Mouse (Mus musculus) adrenal gland, postnatal 25 days (tissue): ENCODE results near the gene Rinl. TPM values are rescaled to one million over a fixed set of nuclear protein-coding genes. Genes with fewer than 3 reads are reported as not detected.
A peak's percentile ranks its signal among the peaks of the same experiment; 100 is the strongest.

Experiments used
- DNase-seq: peaks from one replicate; pipeline ENCODE4 v3.0.0; 2021; ENCODE audit warnings: mixed read lengths
- total RNA-seq: library from RNA; stranded (reverse); gene quantifications from 2 replicates; pipeline ENCODE4 v1.2.3, GENCODE M21; 2021

The Rinl gene
- total RNA-seq, 1 experiment from 2014 or later: 3.1 TPM

- no peak for DNase-seq
Measured at GRCm38 (mm10) chr7:28823932-28824331, 35.2 kb downstream of the Rinl start.

- DNase-seq: peak; percentile 91
Measured at GRCm38 (mm10) chr7:28824941-28825685, 36.3 kb downstream of the Rinl start, which contains the start of gene Ech1. Gene Ech1, plus strand, starts transcription at chr7:28825217.

- no peak for DNase-seq
Measured at GRCm38 (mm10) chr7:28825686-28826401, 37.1 kb downstream of the Rinl start.

GRCm38 (mm10) chr7:28826402-28826772 is 37.6 kb downstream of the Rinl start:
- no peak for DNase-seq

- DNase-seq: no peak
Measured at GRCm38 (mm10) chr7:28827338-28827737, 38.6 kb downstream of the Rinl start.

- DNase-seq: peak; percentile 73
Measured at GRCm38 (mm10) chr7:28829821-28830220, 41.1 kb downstream of the Rinl start.

GRCm38 (mm10) chr7:28830981-28831380 is 42.2 kb downstream of the Rinl start:
- DNase-seq: no peak

- no peak for DNase-seq
Measured at GRCm38 (mm10) chr7:28831411-28832125, 42.8 kb downstream of the Rinl start.

- DNase-seq: no peak
Measured at GRCm38 (mm10) chr7:28832137-28832536, 43.4 kb downstream of the Rinl start.

- DNase-seq: no peak
Measured at GRCm38 (mm10) chr7:28833723-28834347, 45.1 kb downstream of the Rinl start, which contains the start of gene Lgals4. Gene Lgals4, plus strand, starts transcription at chr7:28833854.

GRCm38 (mm10) chr7:28836936-28837335 is 48.2 kb downstream of the Rinl start:
- no peak for DNase-seq

GRCm38 (mm10) chr7:28838331-28838730 is 49.6 kb downstream of the Rinl start:
- DNase-seq: no peak

GRCm38 (mm10) chr7:28847273-28847672 is 58.5 kb downstream of the Rinl start:
- no peak for DNase-seq

Other genes starting within 250 kb of the Rinl start
- not detected in 2 replicates for gene Sycn, start 248.1 kb upstream of the Rinl start, total RNA-seq
- gene Nccrp1, start 241.7 kb upstream of the Rinl start, total RNA-seq: not detected in 2 replicates
- 66.6 and 69.4 TPM in 2 replicates for gene Samd4b, start 190.8 kb upstream of the Rinl start, total RNA-seq
- 32.0 and 35.2 TPM in 2 replicates for gene Pak4, start 190.8 kb upstream of the Rinl start, total RNA-seq
- not detected in 2 replicates for gene Acp7, start 157.6 kb upstream of the Rinl start, total RNA-seq
- 1.3 and 1.9 TPM in 2 replicates for gene Fbxo27, start 96.1 kb upstream of the Rinl start, total RNA-seq
- 3.9 and 5.3 TPM in 2 replicates for gene Fbxo17, start 72.2 kb upstream of the Rinl start, total RNA-seq
- gene Mrps12, start 47.1 kb upstream of the Rinl start, total RNA-seq: 78.8 and 86.5 TPM in 2 replicates
- gene Sars2, start 47.0 kb upstream of the Rinl start, total RNA-seq: 15.4 and 22.3 TPM in 2 replicates
- gene Ccer2, start 32.8 kb upstream of the Rinl start, total RNA-seq: not detected in 2 replicates
- gene Sirt2, start 22.2 kb upstream of the Rinl start, total RNA-seq: 71.4 and 75.2 TPM in 2 replicates
- 36.8 and 42.6 TPM in 2 replicates for gene Nfkbib, start 21.5 kb upstream of the Rinl start, total RNA-seq
- gene Hnrnpl, start 19.6 kb downstream of the Rinl start, total RNA-seq: 423 and 491 TPM in 2 replicates
- 445 and 492 TPM in 2 replicates for gene Ech1, start 36.2 kb downstream of the Rinl start, total RNA-seq
- gene Lgals4, start 44.9 kb downstream of the Rinl start, total RNA-seq: 14.4 and 17.6 TPM in 2 replicates
- not detected in 2 replicates for gene Lgals7, start 74.9 kb downstream of the Rinl start, total RNA-seq
- 0.21 TPM in 1 of 2 replicates, not detected in the other for gene Capn12, start 92.5 kb downstream of the Rinl start, total RNA-seq
- 204 and 206 TPM in 2 replicates for gene Actn4, start 173.4 kb downstream of the Rinl start, total RNA-seq
- gene Eif3k, start 192.9 kb downstream of the Rinl start, total RNA-seq: 222 and 254 TPM in 2 replicates
- 1.1 and 1.4 TPM in 2 replicates for gene Map4k1, start 193.1 kb downstream of the Rinl start, total RNA-seq